In genomic region chr6:89662521-89662920, GRCm38 (mm10) we compare ENCODE assay signal across 27 mouse cellular contexts. TPM values are rescaled to one million over a fixed set of nuclear protein-coding genes. Genes with fewer than 3 reads are reported as not detected.
"Had no signal": no experiment of that assay in that cellular context is flagged by ENCODE, and none has a peak within 500 bp of the region (broad histone marks: within the 10 kb centered on the region; RNA-seq: fewer than 3 reads in every experiment).

No protein-coding gene starts in this region.

- H3K9ac ChIP-seq: liver, embryonic 12.5 days; liver, embryonic 14.5 days; lung, embryonic 14.5 days; midbrain, embryonic 12.5 days; neural tube, embryonic 13.5 days; neural tube, embryonic 15.5 days had no signal

- H3K4me2 ChIP-seq: liver, embryonic 12.5 days; lung, embryonic 14.5 days; midbrain, embryonic 12.5 days; neural tube, embryonic 13.5 days; neural tube, embryonic 15.5 days had no signal

- H3K27me3 ChIP-seq: liver, embryonic 12.5 days; midbrain, embryonic 12.5 days; neural tube, embryonic 13.5 days; neural tube, embryonic 15.5 days had no signal

- H3K27ac ChIP-seq: liver, embryonic 12.5 days; liver, embryonic 14.5 days; midbrain, embryonic 10.5 days; midbrain, embryonic 12.5 days; neural tube, embryonic 13.5 days; neural tube, embryonic 15.5 days had no signal

- DNase-seq: lung, embryonic 14.5 days; midbrain, embryonic 14.5 days; retina, postnatal 1 day; right cerebral cortex, adult 18-20 months; right cerebral cortex, postnatal 25 days; right cerebral cortex, postnatal 4 days; spleen, adult 18-20 months; thymus, adult 18-20 months; thymus, postnatal 14 days; thymus, postnatal 36 days had no signal

- ATAC-seq: liver, embryonic 12.5 days; midbrain, embryonic 16.5 days had no signal

- H3K4me3 ChIP-seq: liver, embryonic 12.5 days; midbrain, embryonic 10.5 days; midbrain, embryonic 12.5 days; myocyte; neural tube, embryonic 13.5 days; neural tube, embryonic 15.5 days had no signal

- H3K4me1 ChIP-seq: liver, embryonic 12.5 days; midbrain, embryonic 12.5 days; neural tube, embryonic 13.5 days; neural tube, embryonic 15.5 days had no signal

- H3K9me3 ChIP-seq: liver, embryonic 12.5 days; midbrain, embryonic 10.5 days; midbrain, embryonic 12.5 days; neural tube, embryonic 13.5 days; neural tube, embryonic 15.5 days had no signal

RNA-seq across cellular contexts. Expression of gene Vmn1r40, which starts 44.8 kb away (rescaled TPM):
- total RNA-seq: megakaryocyte, adult 5-6 weeks; megakaryocyte-erythroid progenitor cell, adult 5-6 weeks had no signal
- polyA plus RNA-seq: liver, embryonic 12.5 days; liver, embryonic 14.5 days; liver, embryonic 16.5 days; lung, embryonic 14.5 days; lung, embryonic 16.5 days; midbrain, embryonic 10.5 days; midbrain, embryonic 12.5 days; midbrain, embryonic 14.5 days; midbrain, embryonic 16.5 days; myocyte; neural tube, embryonic 11.5 days; neural tube, embryonic 13.5 days; neural tube, embryonic 15.5 days; small intestine, adult 2 months; stomach, embryonic 14.5 days; stomach, embryonic 16.5 days; thymus, postnatal 0 days had no signal
